Mouse (Mus musculus) MEL (cell line): Measurements from ENCODE around the gene 2200002D01Rik. TPM values are rescaled to one million over a fixed set of nuclear protein-coding genes. Genes with fewer than 3 reads are reported as not detected.

ENCODE experiments used
- DNase-seq: peaks from one replicate; pipeline ENCODE4 v3.0.0; 2011; ENCODE audit warnings: low read depth, low spot score
- H3K27ac ChIP-seq: 2 replicates; pipeline ENCODE4 v1.5.1; 2012; ENCODE audit warnings: low read depth, mild to moderate bottlenecking, control low read depth, low read length, moderate library complexity; ENCODE audit not compliant: control insufficient read depth
- H3K27me3 ChIP-seq, 2 experiments: fragments of 150-350 bp in 1 of 2; sonication (generic) in 1 of 2; 2 replicates each; pipeline ENCODE4 v1.6.1; 2012; ENCODE audit warnings: low read length in 2 of 2, mild to moderate bottlenecking in 2 of 2, improper control_type of control experiment in 1 of 2, moderate library complexity in 1 of 2; ENCODE audit not compliant: insufficient read depth in 2 of 2, control insufficient read depth in 1 of 2
- H3K36me3 ChIP-seq, 2 experiments: 2 replicates each; pipeline ENCODE4 v1.6.1; 2012 to 2014; ENCODE audit warnings: low read length in 2 of 2, improper control_type of control experiment in 1 of 2, inconsistent platforms in 1 of 2, mild to moderate bottlenecking in 1 of 2; ENCODE audit not compliant: insufficient read depth in 2 of 2, control insufficient read depth in 1 of 2
- H3K4me1 ChIP-seq, 2 experiments: fragments of 150-350 bp in 1 of 2; sonication (generic) in 1 of 2; 2 replicates each; pipeline ENCODE4 v1.6.1; 2012; ENCODE audit warnings: low read length in 2 of 2, improper control_type of control experiment in 1 of 2, mild to moderate bottlenecking in 1 of 2; ENCODE audit not compliant: insufficient read depth in 2 of 2, control insufficient read depth in 1 of 2
- H3K4me3 ChIP-seq, 2 experiments: fragments of 150-350 bp in 1 of 2; sonication (generic) in 1 of 2; 2 replicates each; pipeline ENCODE4 v1.5.1; 2012; ENCODE audit warnings: low read depth in 2 of 2, low read length in 2 of 2, mild to moderate bottlenecking in 2 of 2, moderate library complexity in 2 of 2, control low read depth in 1 of 2, improper control_type of control experiment in 1 of 2; ENCODE audit not compliant: control insufficient read depth in 1 of 2, insufficient read depth in 1 of 2
- H3K79me2 ChIP-seq: 2 replicates; pipeline ENCODE4 v1.6.1; 2012; ENCODE audit warnings: mild to moderate bottlenecking, low read length, moderate library complexity; ENCODE audit not compliant: control insufficient read depth, poor library complexity, insufficient read depth
- H3K9ac ChIP-seq: 2 replicates; pipeline ENCODE4 v1.6.1; 2012; ENCODE audit warnings: low read depth, mild to moderate bottlenecking, control low read depth, low read length, moderate library complexity; ENCODE audit not compliant: control insufficient read depth, poor library complexity, severe bottlenecking
- H3K9me3 ChIP-seq: fragments of 150-350 bp; sonication (generic); replicated peaks from 2 replicates; pipeline ENCODE4 v1.6.1; 2012; ENCODE audit warnings: mild to moderate bottlenecking, low read length, improper control_type of control experiment, moderate library complexity; ENCODE audit not compliant: insufficient read depth
- CHD2 ChIP-seq: IDR thresholded peaks from 2 replicates; pipeline ENCODE4 v1.6.1; 2011; ENCODE audit warnings: low read length, improper control_type of control experiment
- CTCF ChIP-seq, 3 experiments: IDR thresholded peaks in 2 of 3; conservative IDR thresholded peaks in 1 of 3; 2 replicates each; pipeline ENCODE4 v1.5.1; 2011 to 2012; ENCODE audit warnings: low read length in 3 of 3, low read depth in 2 of 3, mild to moderate bottlenecking in 2 of 3, improper control_type of control experiment in 1 of 3, inconsistent platforms in 1 of 3, mixed read lengths in 1 of 3, moderate library complexity in 1 of 3; ENCODE audit not compliant: control insufficient read depth in 1 of 3, insufficient read depth in 1 of 3, poor library complexity in 1 of 3, severe bottlenecking in 1 of 3
- EP300 ChIP-seq, 2 experiments: IDR thresholded peaks; 2 replicates each; pipeline ENCODE4 v1.6.1; 2011; ENCODE audit warnings: improper control_type of control experiment in 2 of 2, low read length in 2 of 2, low read depth in 1 of 2, mild to moderate bottlenecking in 1 of 2
- ETS1 ChIP-seq: IDR thresholded peaks from 2 replicates; pipeline ENCODE4 v1.6.1; 2012; ENCODE audit warnings: low read depth, mild to moderate bottlenecking, inconsistent platforms, low read length, improper control_type of control experiment, moderate library complexity
- JUND ChIP-seq: IDR thresholded peaks from 2 replicates; pipeline ENCODE4 v1.6.1; 2011; ENCODE audit warnings: low read depth, mild to moderate bottlenecking, improper control_type of control experiment, low read length
- KAT2A ChIP-seq: conservative IDR thresholded peaks from 2 replicates; pipeline ENCODE4 v1.6.1; 2012; ENCODE audit warnings: low read depth, low read length, improper control_type of control experiment, inconsistent platforms
- MAFK ChIP-seq: IDR thresholded peaks from 2 replicates; pipeline ENCODE4 v1.6.1; 2011; ENCODE audit warnings: low read depth, mild to moderate bottlenecking, low read length, improper control_type of control experiment, borderline replicate concordance
- MAX ChIP-seq: IDR thresholded peaks from 2 replicates; pipeline ENCODE4 v1.6.1; 2011; ENCODE audit warnings: low read length, improper control_type of control experiment
- NELFE ChIP-seq: IDR thresholded peaks from 2 replicates; pipeline ENCODE4 v1.6.1; 2011; ENCODE audit warnings: low read depth, low read length, improper control_type of control experiment
- POLR2AphosphoS5 ChIP-seq: IDR thresholded peaks from 2 replicates; pipeline ENCODE4 v1.6.1; 2012; ENCODE audit warnings: low read depth, borderline replicate concordance, mild to moderate bottlenecking, inconsistent platforms, low read length, moderate library complexity, mixed read lengths
- RAD21 ChIP-seq: IDR thresholded peaks from 2 replicates; pipeline ENCODE4 v1.6.1; 2011; ENCODE audit warnings: mild to moderate bottlenecking, low read depth, low read length, improper control_type of control experiment
- SMC3 ChIP-seq: IDR thresholded peaks from 2 replicates; pipeline ENCODE4 v1.6.1; 2011; ENCODE audit warnings: low read depth, low read length, improper control_type of control experiment
- TAL1 ChIP-seq: IDR thresholded peaks from 2 replicates; pipeline ENCODE4 v1.6.1; 2012; ENCODE audit warnings: mild to moderate bottlenecking, inconsistent platforms, low read length, moderate library complexity, mixed read lengths
- ZC3H11A ChIP-seq: IDR thresholded peaks from 2 replicates; pipeline ENCODE4 v1.6.1; 2012; ENCODE audit warnings: low read depth, mild to moderate bottlenecking, inconsistent platforms, low read length, improper control_type of control experiment
- ZKSCAN1 ChIP-seq: IDR thresholded peaks from 2 replicates; pipeline ENCODE4 v1.6.1; 2012; ENCODE audit warnings: low read depth, mild to moderate bottlenecking, inconsistent platforms, low read length, improper control_type of control experiment, moderate library complexity
- ZMIZ1 ChIP-seq: IDR thresholded peaks from 2 replicates; pipeline ENCODE4 v1.6.1; 2012; ENCODE audit warnings: low read depth, mild to moderate bottlenecking, inconsistent platforms, low read length, improper control_type of control experiment, moderate library complexity
- ZNF384 ChIP-seq: IDR thresholded peaks from 2 replicates; pipeline ENCODE4 v1.6.1; 2012; ENCODE audit warnings: low read depth, mild to moderate bottlenecking, inconsistent platforms, low read length, improper control_type of control experiment
- polyA plus RNA-seq, 2 experiments: library from polyadenylated mRNA; stranded (reverse) in 1 of 2; unstranded in 1 of 2; fragments of >175 nt in 1 of 2; fragments of >200 nt in 1 of 2; gene quantifications; 2 replicates each; pipeline versions ENCODE4 v1.2.1 to v1.2.4; 2012; ENCODE audit warnings: low replicate concordance in 2 of 2, low read depth in 1 of 2; ENCODE audit not compliant: insufficient read length in 2 of 2, insufficient read depth in 1 of 2, missing spikeins in 1 of 2
- total RNA-seq: library from RNA; depleted of rRNA; stranded (reverse); fragments of 300-350 nt; gene quantifications from 2 replicates; pipeline ENCODE4 v1.2.3, GENCODE M21; 2012

Gene 2200002D01Rik
- total and polyA plus RNA-seq, 3 experiments: 0.85 to 5.4 TPM; not detected in 1

DNA sequence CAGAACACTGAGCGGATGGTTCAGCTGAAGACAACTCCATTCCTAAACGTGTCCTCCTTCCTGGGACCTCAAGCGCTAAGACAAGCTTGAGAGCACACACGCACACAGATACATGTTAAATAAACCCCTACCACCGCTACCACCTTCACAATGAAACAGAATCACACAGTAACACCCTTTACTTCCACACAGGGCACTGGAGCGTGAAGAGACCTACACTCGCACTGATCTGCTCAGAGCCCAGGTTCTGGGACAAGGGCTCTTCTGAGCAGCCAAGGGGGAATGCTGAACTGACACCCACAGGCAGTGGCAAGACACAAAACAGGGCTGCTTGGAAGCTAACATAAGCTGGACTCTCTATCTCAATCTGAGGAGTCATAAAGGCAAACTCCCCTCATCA is 17.4 kb upstream of the 2200002D01Rik start:
- no peaks in the 10 kb centered on the region for H3K9me3 ChIP-seq
- H3K79me2 ChIP-seq: no peaks in the 10 kb centered on the region
- H3K27me3 ChIP-seq: no peaks in the 10 kb centered on the region
- no peaks in the 10 kb centered on the region for H3K4me1 ChIP-seq
- no peak for TF ChIP-seq TAL1
- TF ChIP-seq ETS1: no peak
- no peak for TF ChIP-seq SMC3
- no peak for TF ChIP-seq ZNF384
- no peak for TF ChIP-seq MAX
- TF ChIP-seq ZC3H11A: no peak
- no peak for TF ChIP-seq CTCF (IDR thresholded peaks at IDR 0.05 in 2 of 3, conservative IDR thresholded peaks at IDR 0.05 in 1 of 3; ENCODE audit: control insufficient read depth in 1 of 3, insufficient read depth in 1 of 3, low read depth in 2 of 3, low read length in 3 of 3, poor library complexity in 1 of 3, severe bottlenecking in 1 of 3)
- TF ChIP-seq, all 39 proteins: peak for 0
- Histone ChIP-seq H3K36me3 (peaks cover 0 to 2% of the 10 kb centered on the region in 2 experiments; a peak in 1 of 4 replicates), H3K27ac (no peak overlapping the region), H3K9ac (no peak overlapping the region), H3K4me3 (no peak overlapping the region)
- DNase-seq: no peak

DNA sequence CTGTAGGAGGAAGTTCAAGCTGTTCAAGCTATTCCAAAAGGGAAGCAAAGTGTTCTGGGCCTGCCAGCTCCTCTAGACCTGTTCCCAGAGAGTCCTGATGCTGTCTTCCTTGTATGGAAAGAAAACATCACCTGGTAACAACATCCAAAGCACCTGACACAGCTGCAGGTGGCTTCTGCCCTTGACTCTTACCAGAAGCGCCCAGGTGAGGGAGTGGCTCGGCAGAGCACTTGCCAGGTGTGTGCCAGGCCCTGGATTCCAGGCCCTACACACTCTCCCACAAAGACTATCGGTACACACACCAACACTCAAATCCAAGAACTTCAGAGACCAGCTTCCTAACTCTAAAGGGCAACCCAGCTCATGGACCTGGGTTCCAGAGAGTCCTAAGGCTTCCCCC is 15.6 kb upstream of the 2200002D01Rik start:
- Histone ChIP-seq H3K9ac (no peak overlapping the region), H3K79me2 (no peaks in the 10 kb centered on the region), H3K36me3 (peaks cover 0 to 5% of the 10 kb centered on the region in 2 experiments; a peak in 1 of 4 replicates), H3K27ac (no peak overlapping the region), H3K27me3 (no peaks in the 10 kb centered on the region), H3K4me3 (no peak overlapping the region), H3K9me3 (no peaks in the 10 kb centered on the region), H3K4me1 (no peaks in the 10 kb centered on the region)
- DNase-seq: no peak
- TF ChIP-seq POLR2AphosphoS5: no peak
- no peak for TF ChIP-seq EP300 (IDR thresholded peaks at IDR 0.05; ENCODE audit: low read depth in 1 of 2, low read length in 2 of 2)
- TF ChIP-seq RAD21: no peak
- no peak for TF ChIP-seq NELFE
- TF ChIP-seq CHD2: no peak
- TF ChIP-seq JUND: no peak
- TF ChIP-seq ZKSCAN1: no peak

DNA sequence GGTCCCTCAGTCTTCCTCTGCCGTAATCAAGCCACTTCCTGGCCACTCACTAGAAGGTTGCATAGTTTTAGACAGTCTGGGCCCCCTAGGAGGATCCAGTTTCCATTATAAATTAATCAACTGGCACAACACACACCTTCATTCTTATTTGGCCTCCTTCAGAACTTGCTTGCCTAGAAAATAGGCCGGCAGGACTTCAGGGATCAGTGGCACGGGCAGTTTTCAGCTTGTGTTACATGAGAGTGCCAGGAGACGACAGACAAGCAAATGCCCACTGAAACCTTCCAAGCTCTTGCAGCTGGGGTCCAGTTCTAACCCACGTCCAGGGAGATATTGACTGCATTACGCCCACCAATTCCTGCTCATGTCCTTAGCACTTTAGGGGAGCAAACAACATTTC is 13.9 kb upstream of the 2200002D01Rik start:
- Histone ChIP-seq H3K27me3 (no peaks in the 10 kb centered on the region), H3K9me3 (no peaks in the 10 kb centered on the region), H3K27ac (no peak overlapping the region), H3K36me3 (peaks cover 0 to 3% of the 10 kb centered on the region in 2 experiments; a peak in 2 of 4 replicates), H3K79me2 (no peaks in the 10 kb centered on the region), H3K4me3 (no peak overlapping the region), H3K4me1 (no peaks in the 10 kb centered on the region)
- no peak for DNase-seq
- no peak for TF ChIP-seq KAT2A
- no peak for TF ChIP-seq NELFE
- no peak for TF ChIP-seq ZKSCAN1
- TF ChIP-seq MAFK: no peak
- TF ChIP-seq ZMIZ1: no peak
- no peak for TF ChIP-seq ZNF384
- TF ChIP-seq, all 39 proteins: peak for 0
- no peak overlapping the region for H3K9ac ChIP-seq
